Mouse (Mus musculus) stomach, embryonic 14.5 days (tissue): ENCODE results near the gene Arhgef12. TPM values are rescaled to one million over a fixed set of nuclear protein-coding genes. Genes with fewer than 3 reads are reported as not detected.

ENCODE experiments used
- ATAC-seq: fragments of 200-750 bp; cut with Nextera tagmentation; 2 replicates; pipeline ENCODE4 v1.8.0; 2017; ENCODE audit warnings: low read depth, moderate TSS enrichment; ENCODE audit not compliant: insufficient number of reproducible peaks, insufficient read depth, low FRiP score
- H3K27ac ChIP-seq: fragments of 300-500 bp; sonication (generic); 2 replicates; pipeline ENCODE4 v1.5.1; 2014; ENCODE audit warnings: mild to moderate bottlenecking, low read length, moderate library complexity, mixed read lengths
- H3K27me3 ChIP-seq: fragments of 300-500 bp; sonication (generic); 2 replicates; pipeline ENCODE4 v1.6.1; 2014; ENCODE audit warnings: low read length, control low read depth, mixed read lengths; ENCODE audit not compliant: control insufficient read depth, insufficient read depth
- H3K36me3 ChIP-seq: fragments of 300-500 bp; sonication (generic); 2 replicates; pipeline ENCODE4 v1.6.1; 2014; ENCODE audit warnings: mild to moderate bottlenecking, control low read depth, low read length, moderate library complexity, mixed read lengths; ENCODE audit not compliant: control insufficient read depth, insufficient read depth
- H3K4me1 ChIP-seq: fragments of 300-500 bp; sonication (generic); 2 replicates; pipeline ENCODE4 v1.6.1; 2014; ENCODE audit warnings: low read length, control low read depth, mixed read lengths; ENCODE audit not compliant: control insufficient read depth, insufficient read depth
- H3K4me2 ChIP-seq: fragments of 300-500 bp; sonication (generic); replicated peaks from 2 replicates; pipeline ENCODE4 v1.6.1; 2014; ENCODE audit warnings: low read depth, low read length, control low read depth
- H3K4me3 ChIP-seq: fragments of 300-500 bp; sonication (generic); 2 replicates; pipeline ENCODE4 v1.5.1; 2014; ENCODE audit warnings: low read depth, low read length, control low read depth
- H3K9ac ChIP-seq: fragments of 300-500 bp; sonication (generic); replicated peaks from 2 replicates; pipeline ENCODE4 v1.6.1; 2014; ENCODE audit warnings: low read depth, mild to moderate bottlenecking, control low read depth, low read length, moderate library complexity, mixed read lengths
- H3K9me3 ChIP-seq: fragments of 300-500 bp; sonication (generic); 2 replicates; pipeline ENCODE4 v1.6.1; 2016; ENCODE audit warnings: low read depth, low read length, control low read depth; ENCODE audit not compliant: control insufficient read depth
- WGBS: fragments of 180-500 bp; shearing (Covaris S2); extraction: QIAGEN DNeasy Blood & Tissue Kit; methylation state at CpG from one replicate; pipeline ENCODE4 v1.1.7; 2014; 5-methylcytosine and 5-hydroxymethylcytosine counted together
- polyA plus RNA-seq: library from polyadenylated mRNA; unstranded; fragments of >200 nt; fragmentation: Nextera tagmentation; extraction: Ambion mirVana; gene quantifications from 2 replicates; pipeline ENCODE4 v1.2.1, GENCODE M21; 2014

The Arhgef12 gene
- polyA plus RNA-seq, 1 experiment from 2014 or later, result 30.3 TPM

DNA sequence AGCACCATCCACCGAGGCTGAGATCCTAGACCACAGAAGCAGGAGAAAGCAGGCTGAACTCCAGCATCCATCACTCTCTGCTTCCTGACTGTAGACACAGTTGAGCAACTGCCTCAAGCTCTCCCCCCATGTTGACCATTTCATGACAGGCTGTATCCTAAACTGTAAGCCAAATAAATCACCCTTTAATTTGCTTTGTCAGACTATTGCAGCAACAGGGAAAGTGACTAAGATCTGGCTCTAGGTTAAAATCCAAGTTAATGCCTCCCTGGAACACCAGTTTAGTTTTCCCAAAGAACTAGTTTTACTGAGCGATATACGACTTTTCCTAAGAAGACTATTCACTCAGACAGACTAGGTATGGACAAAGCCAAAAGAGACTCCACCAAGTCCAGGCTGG is 28.3 kb downstream of the Arhgef12 start:
- 87% methylated on average over 3 of the region's 3 CpGs for WGBS
- Histone ChIP-seq H3K4me3 (no peak overlapping the region), H3K36me3 (no peaks in the 10 kb centered on the region), H3K9ac (no peak overlapping the region), H3K4me2 (no peak overlapping the region), H3K27me3 (no peaks in the 10 kb centered on the region), H3K4me1 (peaks cover 9% of the 10 kb centered on the region; the same call in 1 of the 2 replicates), H3K27ac (no peak overlapping the region), H3K9me3 (no peaks in the 10 kb centered on the region)
- no peak for ATAC-seq

GRCm38 (mm10) chr9:43076163-43076562 is 30.9 kb downstream of the Arhgef12 start:
- no peaks in the 10 kb centered on the region for H3K27me3 ChIP-seq
- H3K9ac ChIP-seq, result no peak overlapping the region
- H3K9me3 ChIP-seq, result no peaks in the 10 kb centered on the region
- ATAC-seq, result no peak
- peaks cover 11% of the 10 kb centered on the region for H3K4me1 ChIP-seq
- no peak overlapping the region for H3K4me2 ChIP-seq
- no peak overlapping the region for H3K4me3 ChIP-seq
- no peaks in the 10 kb centered on the region for H3K36me3 ChIP-seq
- H3K27ac ChIP-seq, result no peak overlapping the region
- WGBS, result 69% methylated on average over 7 of the region's 7 CpGs

GRCm38 (mm10) chr9:43074611-43075010 is 32.4 kb downstream of the Arhgef12 start:
- no peak for ATAC-seq
- Histone ChIP-seq H3K27me3 (no peaks in the 10 kb centered on the region), H3K4me3 (no peak overlapping the region), H3K27ac (no peak overlapping the region), H3K9ac (no peak overlapping the region), H3K4me2 (no peak overlapping the region), H3K4me1 (peaks cover 13% of the 10 kb centered on the region), H3K9me3 (no peaks in the 10 kb centered on the region), H3K36me3 (no peaks in the 10 kb centered on the region)
- 92% methylated on average over 1 of the region's 1 CpGs for WGBS

- no peak for ATAC-seq
- WGBS, result 51% methylated on average over 2 of the region's 2 CpGs
- no peak overlapping the region for H3K4me3 ChIP-seq
Observed at GRCm38 (mm10) chr9:43071741-43072140, 35.3 kb downstream of the Arhgef12 start.

DNA sequence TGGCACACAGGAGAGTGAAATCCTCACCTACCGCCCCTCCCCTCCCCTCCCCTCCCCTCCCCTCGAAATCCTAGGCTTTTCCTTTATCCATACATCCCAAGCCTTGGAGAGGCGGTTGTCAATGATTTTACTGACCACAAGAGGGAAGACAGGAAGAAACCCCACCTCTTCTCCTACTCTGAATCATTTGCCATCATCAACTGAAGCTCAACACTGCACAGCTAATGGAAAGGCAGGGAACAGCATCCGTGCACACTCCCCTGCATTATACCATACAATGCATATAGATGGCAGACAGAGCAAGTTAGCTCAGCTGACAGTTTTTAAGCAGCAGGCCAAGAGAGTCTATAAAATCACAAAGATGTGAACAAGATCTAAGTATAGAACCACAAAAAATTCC is 35.9 kb downstream of the Arhgef12 start:
- Histone ChIP-seq H3K4me3 (no peak overlapping the region), H3K9me3 (no peaks in the 10 kb centered on the region), H3K27me3 (no peaks in the 10 kb centered on the region), H3K9ac (no peak overlapping the region), H3K36me3 (no peaks in the 10 kb centered on the region), H3K4me2 (no peak overlapping the region), H3K27ac (no peak overlapping the region), H3K4me1 (peaks cover 33% of the 10 kb centered on the region)
- 24% methylated on average over 4 of the region's 4 CpGs for WGBS
- no peak for ATAC-seq

More at GRCm38 (mm10) chr9:43071741-43072140, 35.3 kb downstream of the Arhgef12 start:
- H3K4me2 ChIP-seq, result no peak overlapping the region
- H3K9ac ChIP-seq, result no peak overlapping the region
- H3K36me3 ChIP-seq, result no peaks in the 10 kb centered on the region
- peaks cover 33% of the 10 kb centered on the region for H3K4me1 ChIP-seq
- H3K27ac ChIP-seq, result no peak overlapping the region
- H3K27me3 ChIP-seq, result no peaks in the 10 kb centered on the region
- no peaks in the 10 kb centered on the region for H3K9me3 ChIP-seq

GRCm38 (mm10) chr9:43070566-43070965 is 36.5 kb downstream of the Arhgef12 start:
- H3K27me3 ChIP-seq, result no peaks in the 10 kb centered on the region
- H3K4me1 ChIP-seq, result peaks cover 33% of the 10 kb centered on the region
- ATAC-seq, result no peak
- H3K4me3 ChIP-seq, result no peak overlapping the region
- H3K27ac ChIP-seq, result no peak overlapping the region
- no peak overlapping the region for H3K4me2 ChIP-seq
- no peaks in the 10 kb centered on the region for H3K9me3 ChIP-seq
- no peak overlapping the region for H3K9ac ChIP-seq
- H3K36me3 ChIP-seq, result no peaks in the 10 kb centered on the region
- 60% methylated on average over 4 of the region's 4 CpGs for WGBS

GRCm38 (mm10) chr9:43070153-43070552 is 36.9 kb downstream of the Arhgef12 start:
- Histone ChIP-seq H3K36me3 (no peaks in the 10 kb centered on the region), H3K27me3 (no peaks in the 10 kb centered on the region), H3K4me2 (no peak overlapping the region), H3K9me3 (no peaks in the 10 kb centered on the region), H3K27ac (no peak overlapping the region), H3K9ac (no peak overlapping the region), H3K4me3 (no peak overlapping the region), H3K4me1 (peaks cover 33% of the 10 kb centered on the region)
- 64% methylated on average over 2 of the region's 2 CpGs for WGBS
- no peak for ATAC-seq

DNA sequence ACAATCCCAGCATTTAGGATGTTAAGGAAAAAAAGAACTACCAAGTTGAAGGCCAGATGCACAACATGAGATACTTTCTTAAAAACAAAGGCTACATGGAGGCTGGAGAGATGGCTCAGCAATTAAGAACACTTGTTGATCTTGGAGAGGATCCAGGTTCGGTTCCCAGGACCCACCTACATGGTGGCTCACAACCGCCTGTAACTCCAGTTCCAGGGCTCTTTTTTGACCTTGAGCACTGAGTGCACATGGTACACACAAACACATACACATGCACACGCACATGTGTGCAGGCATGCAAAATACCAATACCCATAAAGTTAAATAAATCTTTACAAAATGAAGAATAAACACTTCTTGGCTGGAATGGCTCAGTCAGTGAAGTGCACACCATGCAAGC is 39.1 kb downstream of the Arhgef12 start:
- Histone ChIP-seq H3K4me1 (peaks cover 33% of the 10 kb centered on the region), H3K27me3 (no peaks in the 10 kb centered on the region), H3K36me3 (no peaks in the 10 kb centered on the region), H3K9ac (no peak overlapping the region), H3K4me3 (no peak overlapping the region), H3K9me3 (no peaks in the 10 kb centered on the region), H3K4me2 (no peak overlapping the region), H3K27ac (no peak overlapping the region)
- no peak for ATAC-seq
- 69% methylated on average over 3 of the region's 3 CpGs for WGBS

GRCm38 (mm10) chr9:43065231-43065630 is 41.8 kb downstream of the Arhgef12 start:
- Histone ChIP-seq H3K4me1 (peaks cover 24% of the 10 kb centered on the region), H3K4me2 (no peak overlapping the region), H3K27ac (no peak overlapping the region), H3K9me3 (no peaks in the 10 kb centered on the region), H3K36me3 (no peaks in the 10 kb centered on the region), H3K27me3 (no peaks in the 10 kb centered on the region), H3K9ac (no peak overlapping the region), H3K4me3 (no peak overlapping the region)
- WGBS, result 79% methylated on average over 4 of the region's 4 CpGs
- no peak for ATAC-seq
